Mouse (Mus musculus) lung, embryonic 16.5 days (tissue): Measurements from ENCODE around the gene Rnf26. TPM values are rescaled to one million over a fixed set of nuclear protein-coding genes. Genes with fewer than 3 reads are reported as not detected.

ENCODE experiments used
- ATAC-seq: fragments of 200-750 bp; cut with Nextera tagmentation; 2 replicates; pipeline ENCODE4 v1.8.0; 2017; ENCODE audit warnings: low read depth, mild to moderate bottlenecking, moderate library complexity
- H3K27ac ChIP-seq: fragments of 300-500 bp; sonication (generic); 2 replicates; pipeline ENCODE4 v1.5.1; 2014; ENCODE audit warnings: mild to moderate bottlenecking, control low read depth, low read length
- H3K27me3 ChIP-seq: fragments of 300-500 bp; sonication (generic); 2 replicates; pipeline ENCODE4 v1.6.1; 2014; ENCODE audit warnings: low read depth, low read length, mixed read lengths; ENCODE audit not compliant: control insufficient read depth, insufficient read depth
- H3K36me3 ChIP-seq: fragments of 300-500 bp; sonication (generic); 2 replicates; pipeline ENCODE4 v1.6.1; 2014; ENCODE audit warnings: low read length; ENCODE audit not compliant: control insufficient read depth, insufficient read depth
- H3K4me1 ChIP-seq: fragments of 300-500 bp; sonication (generic); replicated peaks from 2 replicates; pipeline ENCODE4 v1.6.1; 2014; ENCODE audit warnings: low read length, mixed read lengths; ENCODE audit not compliant: control insufficient read depth, insufficient read depth
- H3K4me2 ChIP-seq: fragments of 300-500 bp; sonication (generic); 2 replicates; pipeline ENCODE4 v1.6.1; 2014; ENCODE audit warnings: low read depth, low read length, control low read depth
- H3K4me3 ChIP-seq: fragments of 300-500 bp; sonication (generic); 2 replicates; pipeline ENCODE4 v1.5.1; 2014; ENCODE audit warnings: mild to moderate bottlenecking, low read length, control low read depth
- H3K9ac ChIP-seq: fragments of 300-500 bp; sonication (generic); 2 replicates; pipeline ENCODE4 v1.6.1; 2014; ENCODE audit warnings: low read length, control low read depth
- H3K9me3 ChIP-seq: fragments of 300-500 bp; sonication (generic); 2 replicates; pipeline ENCODE4 v1.6.1; 2016; ENCODE audit warnings: low read length; ENCODE audit not compliant: control insufficient read depth
- WGBS: fragments of 180-500 bp; shearing (Covaris S2); extraction: QIAGEN DNeasy Blood & Tissue Kit; methylation state at CpG from one replicate; pipeline ENCODE4 v1.1.7; 2014; 5-methylcytosine and 5-hydroxymethylcytosine counted together
- polyA plus RNA-seq: library from polyadenylated mRNA; unstranded; fragments of >200 nt; fragmentation: Nextera tagmentation; extraction: Ambion mirVana; gene quantifications from 2 replicates; pipeline ENCODE4 v1.2.1, GENCODE M21; 2015

The Rnf26 gene
- polyA plus RNA-seq, 1 experiment from 2014 or later: 63.8 TPM

GRCm38 (mm10) chr9:44127351-44127801 is 14.1 kb upstream of the Rnf26 start:
- peak overlapping the region; percentile 35; the same call in 1 of the 2 replicates for H3K9ac ChIP-seq
- no peaks in the 10 kb centered on the region for H3K36me3 ChIP-seq
- no peaks in the 10 kb centered on the region for H3K9me3 ChIP-seq
- peaks cover 39% of the 10 kb centered on the region for H3K4me1 ChIP-seq
- 38% methylated on average over 3 of the region's 3 CpGs for WGBS
- H3K4me2 ChIP-seq: no peak overlapping the region
- peak overlapping the region; percentile 65 for H3K27ac ChIP-seq
- H3K4me3 ChIP-seq: no peak overlapping the region
- H3K27me3 ChIP-seq: no peaks in the 10 kb centered on the region
- ATAC-seq: no peak

GRCm38 (mm10) chr9:44126746-44127145 is 13.4 kb upstream of the Rnf26 start:
- Histone ChIP-seq H3K4me1 (peaks cover 39% of the 10 kb centered on the region), H3K27me3 (no peaks in the 10 kb centered on the region), H3K27ac (peak overlapping the region; percentile 65; the same call in 1 of the 2 replicates), H3K9me3 (no peaks in the 10 kb centered on the region), H3K9ac (no peak overlapping the region), H3K36me3 (no peaks in the 10 kb centered on the region), H3K4me2 (no peak overlapping the region), H3K4me3 (no peak overlapping the region)
- ATAC-seq: no peak
- 82% methylated on average over 3 of the region's 3 CpGs for WGBS

- peak; percentile 31; the same call in 1 of the 2 replicates for ATAC-seq
- 0 out of 2 replicates have a peak overlapping the region, but pooled peaks have one; percentile 8 for H3K27ac ChIP-seq
- peaks cover 35% of the 10 kb centered on the region for H3K4me1 ChIP-seq
- 18% methylated on average over 18 of the region's 18 CpGs for WGBS
- no peaks in the 10 kb centered on the region for H3K9me3 ChIP-seq
- H3K4me3 ChIP-seq: no peak overlapping the region
- no peaks in the 10 kb centered on the region for H3K36me3 ChIP-seq
- H3K27me3 ChIP-seq: no peaks in the 10 kb centered on the region
- 0 out of 2 replicates have a peak overlapping the region, but pooled peaks have one; percentile 3 for H3K4me2 ChIP-seq
- H3K9ac ChIP-seq: peak overlapping the region; percentile 3; the same call in 1 of the 2 replicates
Measured at GRCm38 (mm10) chr9:44125546-44126428, 12.5 kb upstream of the Rnf26 start.

GRCm38 (mm10) chr9:44125026-44125425 is 11.7 kb upstream of the Rnf26 start:
- Histone ChIP-seq H3K9ac (no peak overlapping the region), H3K27ac (no peak overlapping the region), H3K4me3 (no peak overlapping the region), H3K4me1 (peaks cover 28% of the 10 kb centered on the region), H3K9me3 (no peaks in the 10 kb centered on the region), H3K27me3 (no peaks in the 10 kb centered on the region), H3K4me2 (no peak overlapping the region), H3K36me3 (no peaks in the 10 kb centered on the region)
- WGBS: 32% methylated on average over 5 of the region's 5 CpGs
- no peak for ATAC-seq

- no peaks in the 10 kb centered on the region for H3K36me3 ChIP-seq
- H3K4me1 ChIP-seq: peaks cover 25% of the 10 kb centered on the region
- no peak overlapping the region for H3K27ac ChIP-seq
- no peaks in the 10 kb centered on the region for H3K9me3 ChIP-seq
- no peak overlapping the region for H3K4me3 ChIP-seq
- 72% methylated on average over 6 of the region's 6 CpGs for WGBS
- no peak overlapping the region for H3K9ac ChIP-seq
- no peak for ATAC-seq
- H3K4me2 ChIP-seq: no peak overlapping the region
- H3K27me3 ChIP-seq: no peaks in the 10 kb centered on the region
Measured at GRCm38 (mm10) chr9:44124317-44124716, 11.0 kb upstream of the Rnf26 start.

- WGBS: 54% methylated on average over 8 of the region's 8 CpGs
Measured at GRCm38 (mm10) chr9:44119948-44120465, 6.7 kb upstream of the Rnf26 start.

GRCm38 (mm10) chr9:44119011-44119410 is 5.7 kb upstream of the Rnf26 start:
- Histone ChIP-seq H3K9me3 (no peaks in the 10 kb centered on the region), H3K36me3 (no peaks in the 10 kb centered on the region), H3K9ac (no peak overlapping the region), H3K4me3 (no peak overlapping the region), H3K27ac (no peak overlapping the region), H3K27me3 (no peaks in the 10 kb centered on the region), H3K4me2 (no peak overlapping the region), H3K4me1 (peaks cover 2% of the 10 kb centered on the region; the same call in 1 of the 2 replicates)
- ATAC-seq: no peak
- 51% methylated on average over 5 of the region's 5 CpGs for whole genome bisulfite sequencing

More at GRCm38 (mm10) chr9:44119948-44120465, 6.7 kb upstream of the Rnf26 start:
- Histone ChIP-seq H3K4me2 (no peak overlapping the region), H3K36me3 (no peaks in the 10 kb centered on the region), H3K27me3 (no peaks in the 10 kb centered on the region), H3K4me1 (no peaks in the 10 kb centered on the region), H3K9ac (no peak overlapping the region), H3K4me3 (no peak overlapping the region), H3K9me3 (no peaks in the 10 kb centered on the region), H3K27ac (no peak overlapping the region)
- no peak for ATAC-seq

GRCm38 (mm10) chr9:44116182-44116581 is 2.9 kb upstream of the Rnf26 start:
- no peak overlapping the region for H3K4me2 ChIP-seq
- 86% methylated on average over 4 of the region's 4 CpGs for WGBS
- H3K9ac ChIP-seq: no peak overlapping the region
- H3K4me1 ChIP-seq: peaks cover 3% of the 10 kb centered on the region; the same call in 1 of the 2 replicates
- no peaks in the 10 kb centered on the region for H3K9me3 ChIP-seq
- H3K36me3 ChIP-seq: no peaks in the 10 kb centered on the region
- no peak for ATAC-seq
- no peak overlapping the region for H3K27ac ChIP-seq
- H3K27me3 ChIP-seq: no peaks in the 10 kb centered on the region
- H3K4me3 ChIP-seq: no peak overlapping the region

GRCm38 (mm10) chr9:44115599-44115998 is 2.3 kb upstream of the Rnf26 start:
- Histone ChIP-seq H3K4me1 (peaks cover 3% of the 10 kb centered on the region), H3K36me3 (no peaks in the 10 kb centered on the region), H3K9me3 (no peaks in the 10 kb centered on the region), H3K9ac (no peak overlapping the region), H3K4me3 (no peak overlapping the region), H3K27me3 (no peaks in the 10 kb centered on the region), H3K27ac (no peak overlapping the region), H3K4me2 (no peak overlapping the region)
- 82% methylated on average over 9 of the region's 9 CpGs for WGBS
- no peak for ATAC-seq
